Mouse (Mus musculus): ENCODE results near the gene Dach1.

DNA sequence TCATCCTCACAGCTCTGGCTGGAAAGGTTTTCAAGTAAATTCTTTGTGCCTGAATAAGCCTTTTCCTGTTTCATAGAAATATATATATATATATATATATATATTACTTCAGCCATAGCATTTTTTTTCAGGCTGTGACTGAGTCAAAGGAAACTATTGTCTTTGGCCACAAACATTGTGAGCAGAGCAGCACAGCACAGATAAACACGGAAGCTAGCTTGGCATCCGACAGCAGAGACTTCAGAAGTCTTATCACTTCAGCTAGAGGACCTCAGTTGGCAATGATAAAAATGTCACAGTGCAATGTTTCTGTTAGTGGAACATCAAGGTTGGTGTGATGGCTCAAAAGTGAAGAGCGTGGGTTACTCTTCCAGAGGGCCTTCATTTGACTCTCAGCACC lies 186.3 kb downstream of the Dach1 start:
- TF ChIP-seq CTCF (IDR thresholded peaks at IDR 0.05; ENCODE audit: low read depth), result no peak
- no peak for TF ChIP-seq EP300 (IDR thresholded peaks at IDR 0.05; ENCODE audit: low read depth)

Data from liver, embryonic 14.5 days (tissue).